Mouse (Mus musculus) heart, postnatal 0 days (tissue): Measurements from ENCODE around the gene Lmntd1.

ENCODE experiments used
- CTCF ChIP-seq: IDR thresholded peaks from 2 replicates; pipeline ENCODE4 v1.5.1; 2016; ENCODE audit warnings: antibody characterized with exemption, control low read depth, low read depth
- EP300 ChIP-seq: IDR thresholded peaks from 2 replicates; pipeline ENCODE4 v1.6.1; 2016; ENCODE audit warnings: antibody characterized with exemption, low read depth

- TF ChIP-seq EP300: no peak
- no peak for TF ChIP-seq CTCF
These were observed 102.9 kb downstream of the Lmntd1 start for GRCm38 (mm10) chr6:145511265-145511664.
